Mouse (Mus musculus): ENCODE measurements around the gene Myl12a. TPM values are rescaled to one million over a fixed set of nuclear protein-coding genes. Genes with fewer than 3 reads are reported as not detected.

Myl12a gene
- polyA plus RNA-seq, 2 experiments, result 361 to 721 TPM

DNA sequence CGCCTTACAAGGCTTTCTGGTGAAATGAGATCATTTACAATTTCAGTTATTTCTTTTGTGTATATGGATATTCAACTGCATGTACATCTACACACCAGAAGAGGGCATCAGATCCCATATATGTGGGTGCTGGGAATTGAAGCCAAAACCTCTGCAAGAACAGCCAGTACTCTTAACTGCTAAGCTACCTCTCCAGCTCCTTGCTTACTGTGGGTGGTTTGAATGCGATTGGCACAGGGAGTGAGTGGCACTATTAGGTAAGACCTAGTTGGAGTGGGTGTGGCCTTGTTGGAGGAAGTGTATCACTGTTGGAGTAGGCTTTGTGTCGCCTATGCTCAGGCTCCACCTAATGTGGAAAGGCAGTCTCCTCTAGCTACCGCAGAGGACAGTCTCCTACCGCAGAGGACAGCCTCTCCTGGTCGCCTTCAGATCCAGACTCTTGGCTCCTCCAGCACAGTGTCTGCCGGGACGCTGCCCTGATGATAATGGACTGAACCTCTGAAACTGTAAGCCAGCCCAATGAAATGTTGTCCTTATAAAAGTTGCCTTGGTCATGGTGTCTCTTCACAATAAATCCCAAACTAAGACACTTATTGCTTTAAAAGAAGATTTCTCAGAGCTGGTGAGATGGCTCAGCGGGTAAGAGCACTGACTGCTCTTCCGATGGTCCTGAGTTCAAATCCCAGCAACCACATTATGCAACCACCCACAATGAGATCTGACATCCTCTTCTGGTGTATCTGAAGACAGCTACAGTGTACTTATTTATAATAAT, 1.7 kb upstream of the Myl12a start:
- no peak for DNase-seq (ENCODE audit: low spot score)
- no peak overlapping the region for H3K4me2 ChIP-seq (replicated peaks; ENCODE audit: low read depth, low read length, severe bottlenecking)
- H3K27me3 ChIP-seq (ENCODE audit: control insufficient read depth, insufficient read depth, low read length), result no peaks in the 10 kb centered on the region
- H3K9ac ChIP-seq (ENCODE audit: low read depth, low read length, severe bottlenecking), result no peak overlapping the region
- H3K36me3 ChIP-seq (ENCODE audit: control insufficient read depth, insufficient read depth, low read length), result 0 out of 2 replicates have a peak, but pooled peaks cover under 1% of the 10 kb centered on the region
- no peak for TF ChIP-seq POLR2A (IDR thresholded peaks at IDR 0.05; ENCODE audit: borderline replicate concordance, extremely low read depth, insufficient read depth, insufficient read length)
- H3K27ac ChIP-seq (replicated peaks; ENCODE audit: low read depth, low read length), result no peak overlapping the region
- ATAC-seq (ENCODE audit: low FRiP score, low read depth), result no peak
- no peak overlapping the region for H3K4me3 ChIP-seq (replicated peaks; ENCODE audit: low read length)
- peaks cover 21% of the 10 kb centered on the region for H3K4me1 ChIP-seq (ENCODE audit: control insufficient read depth, insufficient read depth, low read length)
- H3K9me3 ChIP-seq (ENCODE audit: control insufficient read depth, low read length), result no peaks in the 10 kb centered on the region
- 92% methylated on average over 10 of the region's 10 CpGs for WGBS

DNA sequence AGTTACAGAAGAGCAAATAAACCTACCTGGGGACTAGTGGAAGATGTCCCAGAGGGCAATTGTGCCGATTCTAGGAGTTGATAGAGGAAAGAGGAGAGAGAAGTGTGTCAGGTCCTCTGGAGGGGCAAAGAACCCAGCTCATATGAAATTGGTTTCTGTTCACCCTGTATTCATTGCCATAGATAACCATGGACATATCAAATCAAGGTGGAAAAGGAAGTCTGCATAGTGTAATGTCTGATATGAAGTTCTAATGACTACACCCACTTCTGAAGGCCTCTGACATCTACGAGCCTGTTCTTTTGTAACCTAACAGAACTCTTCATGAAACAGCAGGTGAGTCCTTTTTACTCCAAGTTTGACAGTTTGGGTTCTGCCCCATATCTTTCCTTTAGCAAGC, 1.0 kb upstream of the Myl12a start:
- H3K36me3 ChIP-seq (ENCODE audit: control insufficient read depth, insufficient read depth, low read length), result 0 out of 2 replicates have a peak, but pooled peaks cover 2% of the 10 kb centered on the region
- ATAC-seq (ENCODE audit: low FRiP score, low read depth) (no peak), DNase-seq (ENCODE audit: low spot score) (no peak)
- no peak overlapping the region for H3K9ac ChIP-seq (ENCODE audit: low read depth, low read length, severe bottlenecking)
- no peak for TF ChIP-seq POLR2A (IDR thresholded peaks at IDR 0.05; ENCODE audit: borderline replicate concordance, extremely low read depth, insufficient read depth, insufficient read length)
- H3K27ac ChIP-seq (replicated peaks; ENCODE audit: low read depth, low read length), result no peak overlapping the region
- no peak overlapping the region for H3K4me3 ChIP-seq (replicated peaks; ENCODE audit: low read length)
- peak overlapping the region; percentile 66; the same call in 1 of the 2 replicates for H3K4me2 ChIP-seq (replicated peaks; ENCODE audit: low read depth, low read length, severe bottlenecking)
- H3K4me1 ChIP-seq (ENCODE audit: control insufficient read depth, insufficient read depth, low read length), result peaks cover 25% of the 10 kb centered on the region
- 88% methylated on average over 2 of the region's 2 CpGs for WGBS
- no peaks in the 10 kb centered on the region for H3K9me3 ChIP-seq (ENCODE audit: control insufficient read depth, low read length)
- H3K27me3 ChIP-seq (ENCODE audit: control insufficient read depth, insufficient read depth, low read length), result no peaks in the 10 kb centered on the region

DNA sequence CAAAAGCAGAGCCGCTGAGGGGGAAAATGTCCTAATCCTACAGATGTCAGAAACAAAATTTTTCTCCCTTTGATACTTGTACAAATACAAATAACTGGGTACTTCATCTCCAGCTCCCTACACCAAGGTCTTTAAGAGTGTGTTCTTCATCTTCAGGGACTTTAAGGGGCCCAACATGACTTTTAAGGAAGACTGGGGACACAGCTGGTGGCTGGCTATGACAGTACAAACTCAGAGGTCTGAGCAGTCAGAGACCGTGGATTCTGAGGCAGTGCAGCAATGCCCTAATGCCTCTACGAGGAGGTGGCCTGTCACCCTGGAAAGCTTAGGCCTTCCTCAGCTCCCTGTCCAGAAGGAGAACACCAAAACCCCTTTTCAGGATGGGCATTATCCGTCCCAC, 434 bp upstream of the Myl12a start:
- no peaks in the 10 kb centered on the region for H3K9me3 ChIP-seq (ENCODE audit: control insufficient read depth, low read length)
- H3K36me3 ChIP-seq (ENCODE audit: control insufficient read depth, insufficient read depth, low read length), result 0 out of 2 replicates have a peak, but pooled peaks cover 2% of the 10 kb centered on the region
- H3K4me1 ChIP-seq (ENCODE audit: control insufficient read depth, insufficient read depth, low read length), result peaks cover 28% of the 10 kb centered on the region
- DNase-seq (ENCODE audit: low spot score), result no peak
- no peak for ATAC-seq (ENCODE audit: low FRiP score, low read depth)
- H3K9ac ChIP-seq (ENCODE audit: low read depth, low read length, severe bottlenecking), result no peak overlapping the region
- WGBS, result 51% methylated on average over 4 of the region's 4 CpGs
- no peak for TF ChIP-seq POLR2A (IDR thresholded peaks at IDR 0.05; ENCODE audit: borderline replicate concordance, extremely low read depth, insufficient read depth, insufficient read length)
- peak overlapping the region; percentile 100 for H3K27ac ChIP-seq (replicated peaks; ENCODE audit: low read depth, low read length)
- no peaks in the 10 kb centered on the region for H3K27me3 ChIP-seq (ENCODE audit: control insufficient read depth, insufficient read depth, low read length)
- H3K4me3 ChIP-seq (replicated peaks; ENCODE audit: low read length), result peak overlapping the region; percentile 84
- peak overlapping the region; percentile 66 for H3K4me2 ChIP-seq (replicated peaks; ENCODE audit: low read depth, low read length, severe bottlenecking)

DNA sequence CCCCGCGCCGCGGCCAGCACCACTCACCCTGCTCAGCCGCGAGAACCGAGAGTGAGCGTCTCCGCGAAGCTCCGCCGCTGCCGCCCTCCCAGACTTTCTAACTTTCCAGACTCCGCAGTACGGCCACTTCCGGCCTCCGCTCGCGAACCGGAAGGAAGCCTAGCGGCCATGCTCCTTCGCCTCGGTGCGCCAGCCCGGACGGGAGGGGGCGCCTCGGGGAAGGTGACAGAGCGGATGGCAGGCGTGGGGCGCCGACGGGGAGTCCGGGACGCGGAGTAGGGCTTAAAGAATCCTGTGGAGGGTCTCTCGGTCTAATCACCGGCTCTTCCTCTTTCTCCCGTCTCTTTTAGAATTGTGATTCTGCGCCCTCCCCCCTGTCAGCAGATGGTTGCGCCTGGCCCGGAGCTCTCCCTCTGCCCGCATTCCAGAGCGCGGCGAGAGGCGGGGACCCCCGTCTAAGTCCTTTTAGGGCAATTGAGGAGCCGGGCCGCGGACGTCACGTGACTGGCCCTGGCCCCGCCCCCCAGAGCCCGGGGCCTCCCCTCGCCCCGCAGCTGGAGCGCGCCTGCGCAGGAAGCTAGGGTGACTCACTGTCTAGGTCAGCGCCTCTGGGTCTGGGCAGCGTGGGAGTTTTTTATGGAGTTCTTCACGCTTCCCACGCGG, 466 bp downstream of the Myl12a start, which contains the start of gene Myom1:
Gene Myom1, plus strand, starts transcription at position 553 of the 663 bp plus-strand sequence.
- Histone ChIP-seq H3K9ac (ENCODE audit: low read depth, low read length, severe bottlenecking) (peak within 1 kb of the TSS; percentile 88), H3K4me1 (ENCODE audit: control insufficient read depth, insufficient read depth, low read length) (peaks cover 28% of the 10 kb centered on the region), H3K4me3 (replicated peaks; ENCODE audit: low read length) (peak within 1 kb of the TSS; percentile 84), H3K36me3 (ENCODE audit: control insufficient read depth, insufficient read depth, low read length) (0 out of 2 replicates have a peak, but pooled peaks cover 2% of the 10 kb centered on the region), H3K27ac (replicated peaks; ENCODE audit: low read depth, low read length) (peak within 1 kb of the TSS; percentile 100), H3K9me3 (ENCODE audit: control insufficient read depth, low read length) (no peaks in the 10 kb centered on the region), H3K27me3 (ENCODE audit: control insufficient read depth, insufficient read depth, low read length) (no peaks in the 10 kb centered on the region), H3K4me2 (replicated peaks; ENCODE audit: low read depth, low read length, severe bottlenecking) (peak within 1 kb of the TSS; percentile 66)
- peak; percentile 95 for TF ChIP-seq POLR2A (IDR thresholded peaks at IDR 0.05; ENCODE audit: borderline replicate concordance, extremely low read depth, insufficient read depth, insufficient read length)
- ATAC-seq (ENCODE audit: low FRiP score, low read depth) (peak; percentile 95), DNase-seq (ENCODE audit: low spot score) (peak; percentile 97)
- under 1% methylated on average over 59 of the region's 65 CpGs for WGBS

- Histone ChIP-seq H3K9ac (ENCODE audit: low read depth, low read length, severe bottlenecking) (peak overlapping the region; percentile 88), H3K4me3 (replicated peaks; ENCODE audit: low read length) (peak overlapping the region; percentile 84), H3K4me1 (ENCODE audit: control insufficient read depth, insufficient read depth, low read length) (peaks cover 28% of the 10 kb centered on the region), H3K27me3 (ENCODE audit: control insufficient read depth, insufficient read depth, low read length) (no peaks in the 10 kb centered on the region), H3K36me3 (ENCODE audit: control insufficient read depth, insufficient read depth, low read length) (0 out of 2 replicates have a peak, but pooled peaks cover 3% of the 10 kb centered on the region), H3K4me2 (replicated peaks; ENCODE audit: low read depth, low read length, severe bottlenecking) (peak overlapping the region; percentile 66), H3K9me3 (ENCODE audit: control insufficient read depth, low read length) (no peaks in the 10 kb centered on the region), H3K27ac (replicated peaks; ENCODE audit: low read depth, low read length) (peak overlapping the region; percentile 100)
- DNase-seq (ENCODE audit: low spot score) (peak; percentile 76), ATAC-seq (ENCODE audit: low FRiP score, low read depth) (peak; percentile 64)
- 0% methylated on average over 23 of the region's 43 CpGs for WGBS
- no peak for TF ChIP-seq POLR2A (IDR thresholded peaks at IDR 0.05; ENCODE audit: borderline replicate concordance, extremely low read depth, insufficient read depth, insufficient read length)
These were observed 988 bp downstream of the Myl12a start for GRCm38 (mm10) chr17:71001699-71002080.

Measured in limb, embryonic 14.5 days (tissue).